Mouse (Mus musculus) erythroblast, embryonic 14.5 days (primary cell): ENCODE results near the gene Ppp1r9a. TPM values are rescaled to one million over a fixed set of nuclear protein-coding genes. Genes with fewer than 3 reads are reported as not detected.

Source experiments
- H3K27me3 ChIP-seq: 2 replicates; pipeline ENCODE4 v1.6.1; 2012; ENCODE audit warnings: inconsistent platforms; ENCODE audit not compliant: control insufficient read depth
- H3K36me3 ChIP-seq: 2 replicates; pipeline ENCODE4 v1.6.1; 2012; ENCODE audit warnings: mild to moderate bottlenecking, inconsistent platforms; ENCODE audit not compliant: control insufficient read depth
- H3K4me1 ChIP-seq: 2 replicates; pipeline ENCODE4 v1.6.1; 2012; ENCODE audit warnings: inconsistent platforms; ENCODE audit not compliant: control insufficient read depth
- H3K4me3 ChIP-seq: replicated peaks from 2 replicates; pipeline ENCODE3; 2012; ENCODE audit warnings: moderate library complexity, mild to moderate bottlenecking, inconsistent platforms
- H3K9me3 ChIP-seq: 2 replicates; pipeline ENCODE4 v1.6.1; 2012; ENCODE audit warnings: low read length, inconsistent platforms, mixed read lengths; ENCODE audit not compliant: control insufficient read depth
- GATA1 ChIP-seq: IDR thresholded peaks from 2 replicates; pipeline ENCODE4 v1.6.1; 2012; ENCODE audit warnings: low read length, inconsistent platforms, mixed read lengths
- TAL1 ChIP-seq: IDR thresholded peaks from 3 replicates; pipeline ENCODE4 v1.6.1; 2012; ENCODE audit warnings: low read length, inconsistent platforms, mixed read lengths
- polyA plus RNA-seq: library from polyadenylated mRNA; stranded (reverse); fragments of >175 nt; gene quantifications from 2 replicates; pipeline ENCODE4 v1.2.3, GENCODE M21; 2012

Gene Ppp1r9a
- polyA plus RNA-seq, 1 experiment: 0.02 TPM

GRCm38 (mm10) chr6:5039316-5039715, 136.6 kb downstream of the Ppp1r9a start:
- no peak overlapping the region for H3K4me3 ChIP-seq
- no peaks in the 10 kb centered on the region for H3K36me3 ChIP-seq
- TF ChIP-seq TAL1 (no peak), GATA1 (no peak)
- H3K27me3 ChIP-seq: no peaks in the 10 kb centered on the region
- H3K9me3 ChIP-seq: no peaks in the 10 kb centered on the region
- H3K4me1 ChIP-seq: no peaks in the 10 kb centered on the region

- no peaks in the 10 kb centered on the region for H3K27me3 ChIP-seq
- H3K36me3 ChIP-seq: no peaks in the 10 kb centered on the region
- no peaks in the 10 kb centered on the region for H3K4me1 ChIP-seq
- H3K9me3 ChIP-seq: no peaks in the 10 kb centered on the region
- TF ChIP-seq TAL1: no peak
- TF ChIP-seq GATA1: no peak
- no peak overlapping the region for H3K4me3 ChIP-seq
These were observed 143.1 kb downstream of the Ppp1r9a start for GRCm38 (mm10) chr6:5045854-5046253.

DNA sequence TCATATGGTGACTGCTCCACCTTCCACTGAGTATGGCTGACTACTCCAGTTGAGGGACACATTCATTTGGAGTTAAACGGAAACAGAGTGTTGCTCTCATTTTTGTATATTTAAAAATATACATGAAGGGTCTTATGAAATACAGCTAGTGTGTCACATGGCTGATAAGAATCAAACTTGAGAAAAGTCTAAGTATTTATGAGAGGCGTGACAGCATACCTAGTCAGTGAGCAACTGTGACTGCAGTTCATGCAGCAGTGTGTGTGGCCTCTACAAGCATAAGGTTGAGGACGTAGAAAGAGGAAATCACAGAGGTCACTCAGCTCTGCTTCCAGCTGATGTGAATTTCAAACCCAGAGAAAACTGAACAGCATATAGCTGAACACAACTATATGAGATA, 145.3 kb downstream of the Ppp1r9a start:
- H3K9me3 ChIP-seq: no peaks in the 10 kb centered on the region
- no peak overlapping the region for H3K4me3 ChIP-seq
- H3K4me1 ChIP-seq: no peaks in the 10 kb centered on the region
- no peaks in the 10 kb centered on the region for H3K36me3 ChIP-seq
- no peaks in the 10 kb centered on the region for H3K27me3 ChIP-seq
- TF ChIP-seq GATA1 (no peak), TAL1 (no peak)

GRCm38 (mm10) chr6:5052309-5052708, 149.6 kb downstream of the Ppp1r9a start:
- no peaks in the 10 kb centered on the region for H3K9me3 ChIP-seq
- H3K4me3 ChIP-seq: no peak overlapping the region
- no peaks in the 10 kb centered on the region for H3K27me3 ChIP-seq
- H3K4me1 ChIP-seq: no peaks in the 10 kb centered on the region
- no peak for TF ChIP-seq GATA1
- TF ChIP-seq TAL1: no peak
- no peaks in the 10 kb centered on the region for H3K36me3 ChIP-seq

DNA sequence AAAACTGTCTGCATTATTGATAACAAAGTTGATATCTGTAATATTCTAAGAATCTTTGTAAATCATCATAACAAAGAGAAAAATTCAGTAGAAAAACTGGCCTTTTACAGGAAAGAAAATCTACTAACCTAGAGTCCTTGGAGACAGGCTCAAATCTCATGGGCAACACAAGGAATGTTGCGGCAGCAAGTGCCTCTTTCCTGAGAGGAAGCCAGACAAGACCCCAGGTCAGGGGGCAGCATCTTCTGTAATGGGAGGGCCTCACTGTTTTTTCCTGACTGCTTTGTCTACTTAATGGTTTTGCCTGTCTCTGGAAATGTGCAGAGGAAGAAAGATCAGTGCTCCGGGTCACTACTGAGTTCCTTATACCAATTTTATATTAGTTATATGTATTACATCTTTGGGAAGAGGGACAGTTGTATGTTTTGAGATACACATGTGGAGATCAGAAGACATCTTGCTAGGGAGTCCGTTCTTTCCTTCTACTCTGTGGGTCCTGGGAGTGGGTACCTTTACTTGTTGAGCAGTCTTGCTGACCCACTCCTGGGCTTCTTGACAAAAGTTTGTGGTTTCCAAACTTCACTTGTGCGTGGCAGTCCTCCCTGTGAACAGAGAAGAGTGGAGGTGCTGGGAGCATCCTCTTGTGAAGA, 151.9 kb downstream of the Ppp1r9a start:
- Histone ChIP-seq H3K36me3 (no peaks in the 10 kb centered on the region), H3K27me3 (no peaks in the 10 kb centered on the region), H3K4me3 (no peak overlapping the region), H3K4me1 (no peaks in the 10 kb centered on the region), H3K9me3 (no peaks in the 10 kb centered on the region)
- TF ChIP-seq GATA1: no peak
- TF ChIP-seq TAL1: no peak

GRCm38 (mm10) chr6:5074736-5075135, 172.0 kb downstream of the Ppp1r9a start:
- H3K27me3 ChIP-seq: no peaks in the 10 kb centered on the region
- H3K4me1 ChIP-seq: peaks cover 8% of the 10 kb centered on the region
- no peaks in the 10 kb centered on the region for H3K36me3 ChIP-seq
- TF ChIP-seq GATA1 (no peak), TAL1 (no peak)
- H3K4me3 ChIP-seq: no peak overlapping the region
- H3K9me3 ChIP-seq: no peaks in the 10 kb centered on the region

- H3K4me3 ChIP-seq: no peak overlapping the region
- no peaks in the 10 kb centered on the region for H3K9me3 ChIP-seq
- H3K4me1 ChIP-seq: peaks cover 11% of the 10 kb centered on the region
- H3K27me3 ChIP-seq: no peaks in the 10 kb centered on the region
- no peaks in the 10 kb centered on the region for H3K36me3 ChIP-seq
- TF ChIP-seq TAL1 (no peak), GATA1 (no peak)
These were observed 173.0 kb downstream of the Ppp1r9a start for GRCm38 (mm10) chr6:5075680-5076079.

GRCm38 (mm10) chr6:5078009-5078408, 175.3 kb downstream of the Ppp1r9a start:
- Histone ChIP-seq H3K27me3 (no peaks in the 10 kb centered on the region), H3K4me3 (no peak overlapping the region), H3K4me1 (peaks cover 12% of the 10 kb centered on the region), H3K36me3 (no peaks in the 10 kb centered on the region), H3K9me3 (no peaks in the 10 kb centered on the region)
- TF ChIP-seq GATA1 (no peak), TAL1 (no peak)

DNA sequence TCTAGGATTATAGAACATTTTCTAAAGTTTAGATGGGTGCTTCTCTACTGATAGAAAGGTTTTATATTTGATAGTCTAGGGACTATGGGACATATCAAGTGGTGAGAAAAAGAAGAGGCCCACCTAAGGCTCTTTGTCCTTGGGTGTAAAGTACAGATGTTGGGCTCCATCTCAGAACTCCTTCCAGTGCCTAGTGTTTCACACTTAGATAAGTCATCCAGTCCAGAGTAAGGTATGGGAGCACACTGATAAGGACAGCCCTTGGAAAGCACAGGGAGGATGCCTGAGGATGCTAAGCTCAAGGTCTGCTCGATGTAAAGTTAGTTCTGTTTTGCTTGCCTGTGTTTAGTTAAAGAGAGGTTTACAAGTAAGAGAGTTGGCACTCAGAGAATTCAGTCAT, 176.4 kb downstream of the Ppp1r9a start:
- peak; percentile 34; the same call in 1 of the 3 replicates for TF ChIP-seq TAL1
- 0 out of 2 replicates have a peak, but pooled peaks have one; percentile 19 for TF ChIP-seq GATA1
- Histone ChIP-seq H3K36me3 (no peaks in the 10 kb centered on the region), H3K4me1 (peaks cover 12% of the 10 kb centered on the region), H3K9me3 (no peaks in the 10 kb centered on the region), H3K4me3 (no peak overlapping the region), H3K27me3 (no peaks in the 10 kb centered on the region)

DNA sequence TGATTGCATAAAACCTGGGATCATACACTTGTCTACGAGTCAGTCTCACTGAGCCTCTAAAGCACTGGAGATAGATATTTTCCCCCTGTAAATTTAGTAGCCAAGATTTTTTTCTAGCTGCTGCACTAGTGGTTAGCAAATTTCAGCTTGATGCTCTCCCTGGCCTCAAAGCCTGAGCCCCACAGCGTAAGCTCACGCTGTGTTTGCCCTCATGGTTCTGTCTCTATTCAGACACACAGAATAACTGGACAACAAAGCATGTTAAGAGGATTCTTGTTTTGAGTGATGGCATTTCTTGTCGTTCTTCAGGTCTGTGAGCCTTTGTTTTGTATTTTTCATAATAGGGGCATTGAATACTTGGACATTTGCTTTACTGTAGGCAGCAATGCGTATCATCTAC, 177.4 kb downstream of the Ppp1r9a start:
- Histone ChIP-seq H3K36me3 (no peaks in the 10 kb centered on the region), H3K4me3 (no peak overlapping the region), H3K9me3 (no peaks in the 10 kb centered on the region), H3K27me3 (no peaks in the 10 kb centered on the region), H3K4me1 (peaks cover 12% of the 10 kb centered on the region)
- no peak for TF ChIP-seq TAL1
- no peak for TF ChIP-seq GATA1
